Mouse (Mus musculus): ENCODE results near the gene Mical3.

DNA sequence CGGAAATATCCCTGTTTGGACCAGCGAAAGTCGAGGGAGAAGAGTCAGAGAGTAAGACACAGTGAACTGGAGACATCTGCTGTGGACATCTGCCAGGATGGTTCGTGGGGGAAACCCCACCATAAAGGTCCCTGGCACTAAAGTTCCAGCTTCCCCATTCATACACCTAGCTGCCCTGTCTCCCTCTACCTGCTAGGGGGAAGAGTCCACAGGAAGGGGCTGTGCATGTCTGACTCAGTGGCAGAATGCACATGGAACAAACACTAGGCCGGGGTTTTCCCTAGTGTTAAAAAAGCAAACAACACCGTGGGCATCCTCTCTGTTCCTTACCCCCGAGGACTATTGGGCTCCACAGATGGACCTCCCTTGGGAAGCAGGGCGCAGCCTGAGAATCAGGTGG is 217.0 kb downstream of the Mical3 start:
- TF ChIP-seq POLR2A (IDR thresholded peaks at IDR 0.05; ENCODE audit: extremely low read depth, insufficient read depth, low read length) = no peak
- no peak for TF ChIP-seq CTCF (IDR thresholded peaks at IDR 0.05; ENCODE audit: low read depth, low read length)

Data from liver, adult 2 months (tissue).